Mouse (Mus musculus) forebrain, embryonic 13.5 days (tissue): Measurements from ENCODE around the gene 1700019A02Rik. TPM values are rescaled to one million over a fixed set of nuclear protein-coding genes. Genes with fewer than 3 reads are reported as not detected.

ENCODE experiments used
- ATAC-seq: fragments of 200-750 bp; cut with Nextera tagmentation; 2 replicates; pipeline ENCODE4 v1.8.0; 2017
- H3K27ac ChIP-seq: fragments of 300-500 bp; sonication (generic); 2 replicates; pipeline ENCODE4 v1.5.1; 2015; ENCODE audit warnings: inconsistent platforms, mild to moderate bottlenecking, moderate library complexity
- H3K27me3 ChIP-seq: fragments of 300-500 bp; sonication (generic); 2 replicates; pipeline ENCODE4 v1.6.1; 2015; ENCODE audit warnings: mild to moderate bottlenecking, inconsistent platforms
- H3K36me3 ChIP-seq: fragments of 300-500 bp; sonication (generic); 2 replicates; pipeline ENCODE4 v1.6.1; 2015; ENCODE audit warnings: mild to moderate bottlenecking, inconsistent platforms; ENCODE audit not compliant: poor library complexity, severe bottlenecking
- H3K4me1 ChIP-seq: fragments of 300-500 bp; sonication (generic); 2 replicates; pipeline ENCODE4 v1.6.1; 2015; ENCODE audit warnings: inconsistent platforms
- H3K4me2 ChIP-seq: fragments of 300-500 bp; sonication (generic); 2 replicates; pipeline ENCODE4 v1.6.1; 2015; ENCODE audit warnings: inconsistent platforms, mild to moderate bottlenecking, moderate library complexity
- H3K4me3 ChIP-seq: fragments of 300-500 bp; sonication (generic); 2 replicates; pipeline ENCODE4 v1.5.1; 2015; ENCODE audit warnings: mild to moderate bottlenecking, inconsistent platforms
- H3K9ac ChIP-seq: fragments of 300-500 bp; sonication (generic); 2 replicates; pipeline ENCODE4 v1.6.1; 2015; ENCODE audit warnings: mild to moderate bottlenecking, inconsistent platforms
- H3K9me3 ChIP-seq: fragments of 300-500 bp; sonication (generic); replicated peaks from 2 replicates; pipeline ENCODE4 v1.6.1; 2016; ENCODE audit warnings: inconsistent platforms
- WGBS: fragments of 180-500 bp; shearing (Covaris S2); methylation state at CpG from one replicate; pipeline ENCODE4 v1.1.7; 2015; 5-methylcytosine and 5-hydroxymethylcytosine counted together
- polyA plus RNA-seq: library from polyadenylated mRNA; unstranded; fragments of >200 nt; fragmentation: Nextera tagmentation; extraction: Ambion mirVana; gene quantifications from 2 replicates; pipeline ENCODE4 v1.2.1, GENCODE M21; 2015

1700019A02Rik gene
- not detected in 2 replicates for polyA plus RNA-seq

DNA sequence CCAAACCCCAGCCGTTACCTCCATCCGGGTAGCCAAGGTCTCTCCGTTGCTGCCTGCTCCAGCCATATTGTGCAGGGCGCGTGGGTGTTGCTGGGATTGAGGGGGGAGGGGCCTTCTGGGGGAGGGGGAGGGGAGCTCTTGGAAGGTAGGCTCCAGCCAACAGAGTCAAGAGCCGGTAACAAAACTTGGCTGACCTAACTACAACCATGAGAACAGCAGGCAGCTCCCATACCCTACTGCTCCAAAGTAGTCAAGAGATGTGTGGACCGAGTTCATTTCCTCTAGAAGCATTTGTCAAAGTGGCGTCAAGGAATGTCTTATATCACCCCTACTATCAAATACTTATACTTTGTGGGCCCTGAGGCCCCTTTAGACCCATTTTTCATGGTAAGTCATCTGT is at the start of gene 1700019A02Rik:
1700019A02Rik (minus strand) TSS at position 101 of the 400 bp plus-strand sequence.
- Histone ChIP-seq H3K9ac (no peak within 1 kb of the TSS), H3K4me3 (no peak within 1 kb of the TSS), H3K36me3 (no peaks in the 10 kb centered on the region), H3K27me3 (no peaks in the 10 kb centered on the region), H3K9me3 (no peaks in the 10 kb centered on the region), H3K4me2 (no peak within 1 kb of the TSS), H3K27ac (no peak within 1 kb of the TSS), H3K4me1 (no peaks in the 10 kb centered on the region)
- no peak for ATAC-seq
- WGBS = 96% methylated on average over 8 of the region's 8 CpGs

DNA sequence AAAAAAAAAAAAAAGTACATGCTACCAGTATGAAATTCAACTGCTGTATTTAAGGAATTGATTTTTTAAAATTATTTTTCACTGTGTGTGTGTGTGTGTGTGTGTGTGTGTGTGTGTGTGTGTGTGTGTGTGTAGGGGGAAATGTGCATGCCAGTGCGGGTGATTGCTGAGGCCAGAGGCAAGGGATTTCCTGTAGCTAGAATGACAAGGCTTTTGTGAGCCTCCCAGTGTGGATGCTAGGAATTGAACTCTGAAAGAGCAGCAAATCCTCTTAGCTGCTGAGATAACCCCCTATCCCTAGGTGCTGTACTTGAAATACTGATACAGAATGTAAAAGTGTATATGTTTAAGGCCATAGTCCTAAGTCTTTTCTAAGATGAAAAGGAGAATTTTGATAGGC is 38.6 kb upstream of the 1700019A02Rik start:
- WGBS = 33% methylated on average over 1 of the region's 1 CpGs

DNA sequence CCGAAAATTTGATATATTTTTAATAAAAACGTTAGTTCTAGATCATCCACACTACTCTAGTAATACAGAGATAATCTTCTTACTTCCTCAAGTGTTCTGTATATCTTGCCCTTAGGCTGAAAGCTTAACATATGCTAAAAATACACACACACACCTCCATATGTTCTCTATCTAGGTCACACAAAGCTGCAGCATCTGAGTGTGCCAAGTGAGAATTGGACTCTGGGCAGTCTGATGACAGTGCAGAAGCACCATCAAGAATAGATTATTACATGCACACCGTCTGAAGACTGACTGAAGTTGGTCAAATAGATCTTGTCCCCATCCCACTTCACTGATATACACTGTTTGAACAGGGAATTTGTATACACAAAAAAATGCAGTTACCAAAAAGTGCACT is 38.2 kb upstream of the 1700019A02Rik start:
- Histone ChIP-seq H3K9me3 (no peaks in the 10 kb centered on the region), H3K4me1 (no peaks in the 10 kb centered on the region), H3K27me3 (no peaks in the 10 kb centered on the region), H3K36me3 (no peaks in the 10 kb centered on the region), H3K9ac (no peak overlapping the region), H3K4me3 (no peak overlapping the region), H3K4me2 (no peak overlapping the region), H3K27ac (no peak overlapping the region)
- ATAC-seq = 0 out of 2 replicates have a peak, but pooled peaks have one; percentile 24
- WGBS = 84% methylated on average over 3 of the region's 3 CpGs

More for the DNA sequence above, 38.6 kb upstream of the 1700019A02Rik start:
- ATAC-seq = no peak
- Histone ChIP-seq H3K9me3 (no peaks in the 10 kb centered on the region), H3K4me1 (no peaks in the 10 kb centered on the region), H3K36me3 (no peaks in the 10 kb centered on the region), H3K4me2 (no peak overlapping the region), H3K9ac (no peak overlapping the region), H3K4me3 (no peak overlapping the region), H3K27me3 (no peaks in the 10 kb centered on the region), H3K27ac (no peak overlapping the region)

DNA sequence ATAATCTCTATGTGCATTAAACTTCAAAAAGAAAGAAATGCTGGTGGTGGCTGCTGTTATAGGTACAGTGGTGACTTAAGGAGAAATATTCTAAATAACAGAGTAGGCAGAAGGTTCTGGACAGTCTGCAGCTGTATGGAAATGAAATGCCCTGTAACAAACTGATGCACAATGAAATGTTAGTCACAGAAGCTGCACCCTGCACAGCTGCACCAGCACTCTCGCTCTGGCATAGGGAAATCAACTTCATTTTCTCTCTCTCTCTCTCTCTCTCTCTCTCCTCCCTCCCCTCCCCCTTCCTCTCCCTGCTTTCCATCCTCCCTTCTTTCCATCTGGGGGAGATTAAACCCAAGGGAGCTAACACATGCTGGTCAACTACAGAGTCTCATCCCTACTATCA is 37.3 kb upstream of the 1700019A02Rik start:
- ATAC-seq = peak; percentile 38; the same call in 1 of the 2 replicates
- H3K36me3 ChIP-seq = no peaks in the 10 kb centered on the region
- H3K9me3 ChIP-seq = no peaks in the 10 kb centered on the region
- no peak overlapping the region for H3K27ac ChIP-seq
- no peak overlapping the region for H3K4me3 ChIP-seq
- H3K9ac ChIP-seq = no peak overlapping the region
- H3K4me1 ChIP-seq = no peaks in the 10 kb centered on the region
- no peak overlapping the region for H3K4me2 ChIP-seq
- H3K27me3 ChIP-seq = no peaks in the 10 kb centered on the region
- WGBS = 64% methylated on average over 1 of the region's 1 CpGs

DNA sequence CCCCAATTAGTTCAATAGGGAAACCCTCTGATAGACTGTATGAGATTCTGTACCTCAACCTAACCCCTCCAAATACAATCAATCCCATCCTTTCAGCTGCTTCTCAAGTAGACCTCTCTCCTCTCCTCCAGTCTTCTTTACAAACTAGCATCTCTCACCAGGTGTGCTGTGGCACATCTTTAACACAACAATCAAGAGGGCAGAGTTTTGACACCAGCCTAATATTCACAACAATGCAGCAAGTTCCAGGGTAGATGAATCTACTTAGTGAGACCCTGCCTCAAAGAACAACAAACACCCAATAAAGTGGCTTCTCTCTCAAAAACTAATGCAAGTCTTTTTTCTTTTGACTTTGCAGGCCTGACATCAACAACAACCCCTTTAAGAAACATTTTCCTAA is 22.7 kb upstream of the 1700019A02Rik start:
- H3K4me3 ChIP-seq = no peak overlapping the region
- H3K9me3 ChIP-seq = no peaks in the 10 kb centered on the region
- no peak for ATAC-seq
- H3K4me1 ChIP-seq = no peaks in the 10 kb centered on the region
- no peak overlapping the region for H3K27ac ChIP-seq
- no peak overlapping the region for H3K4me2 ChIP-seq
- H3K9ac ChIP-seq = no peak overlapping the region
- H3K27me3 ChIP-seq = no peaks in the 10 kb centered on the region
- no peaks in the 10 kb centered on the region for H3K36me3 ChIP-seq

DNA sequence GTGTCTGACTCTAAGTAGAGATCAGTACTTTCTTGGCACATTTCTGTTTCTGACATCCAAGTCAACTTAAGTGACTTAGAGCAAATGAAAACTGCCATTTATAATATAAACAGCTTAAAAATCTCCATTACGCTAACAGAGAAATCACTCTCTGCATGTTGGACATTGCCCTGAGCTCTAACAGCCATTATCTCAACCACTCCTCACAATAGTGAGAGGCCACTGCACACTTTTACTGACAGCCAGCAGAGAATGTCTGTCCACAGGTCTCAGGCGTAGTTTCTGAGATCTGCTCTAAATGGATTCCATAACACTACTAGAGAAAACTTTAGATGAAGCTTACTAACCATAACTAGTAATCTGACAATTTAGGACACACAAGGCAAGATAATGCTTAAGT is 16.5 kb upstream of the 1700019A02Rik start:
- H3K4me1 ChIP-seq = no peaks in the 10 kb centered on the region
- H3K4me2 ChIP-seq = no peak overlapping the region
- H3K4me3 ChIP-seq = no peak overlapping the region
- H3K9me3 ChIP-seq = no peaks in the 10 kb centered on the region
- H3K27ac ChIP-seq = no peak overlapping the region
- ATAC-seq = no peak
- 93% methylated on average over 2 of the region's 2 CpGs for WGBS
- no peak overlapping the region for H3K9ac ChIP-seq
- H3K27me3 ChIP-seq = no peaks in the 10 kb centered on the region
- H3K36me3 ChIP-seq = peaks cover 3% of the 10 kb centered on the region; the same call in 1 of the 2 replicates

DNA sequence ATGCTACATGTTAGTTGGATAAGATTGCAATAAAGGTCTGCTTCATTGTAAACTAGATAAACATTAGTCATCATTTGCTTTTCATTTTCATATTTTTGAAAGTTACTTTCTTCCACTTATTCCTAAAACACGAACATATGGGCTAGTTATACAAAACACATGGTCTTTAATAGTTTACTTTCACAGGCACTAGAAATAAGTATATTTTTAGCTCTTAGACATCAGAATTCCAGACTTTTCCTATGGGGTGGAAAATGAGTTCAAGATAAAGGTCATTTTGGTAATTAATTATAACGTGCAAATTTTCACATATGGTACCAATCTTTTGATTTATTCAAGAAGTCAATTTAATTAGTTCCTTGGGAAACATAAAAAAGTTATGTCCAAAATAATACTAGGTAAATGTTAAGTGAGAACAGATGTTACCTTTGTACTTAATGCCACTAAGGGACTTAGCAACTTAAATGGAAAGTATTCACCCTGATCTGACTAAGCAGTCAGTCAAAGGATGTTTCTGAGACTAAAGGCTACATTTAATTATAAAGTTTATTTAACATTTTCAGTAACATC is 14.3 kb upstream of the 1700019A02Rik start:
- Histone ChIP-seq H3K27ac (no peak overlapping the region), H3K4me2 (no peak overlapping the region), H3K9ac (no peak overlapping the region), H3K9me3 (no peaks in the 10 kb centered on the region), H3K27me3 (no peaks in the 10 kb centered on the region), H3K4me1 (no peaks in the 10 kb centered on the region), H3K36me3 (peaks cover 3% of the 10 kb centered on the region; the same call in 1 of the 2 replicates), H3K4me3 (no peak overlapping the region)
- 91% methylated on average over 2 of the region's 2 CpGs for WGBS
- no peak for ATAC-seq

DNA sequence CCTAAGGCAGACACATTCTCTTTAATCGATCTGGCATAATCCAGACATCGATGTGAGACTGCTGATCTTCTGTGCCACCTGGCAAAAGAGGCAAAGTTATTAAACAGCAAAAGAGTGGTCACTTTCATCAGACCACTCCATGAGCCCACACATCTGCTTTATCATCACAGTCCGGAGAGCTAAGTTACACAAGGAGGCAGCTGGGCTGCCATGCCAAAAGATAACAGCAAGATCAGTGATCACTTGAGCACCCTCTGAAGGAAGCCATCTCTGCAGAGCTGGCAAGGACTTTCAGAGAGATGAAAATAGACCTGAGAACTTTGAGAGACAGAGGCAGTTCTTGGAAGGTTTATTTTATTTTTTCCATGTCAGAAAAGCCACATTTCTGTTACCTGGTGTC is 7.1 kb upstream of the 1700019A02Rik start:
- Histone ChIP-seq H3K36me3 (no peaks in the 10 kb centered on the region), H3K27ac (no peak overlapping the region), H3K9me3 (no peaks in the 10 kb centered on the region), H3K4me3 (no peak overlapping the region), H3K27me3 (no peaks in the 10 kb centered on the region), H3K9ac (no peak overlapping the region), H3K4me1 (no peaks in the 10 kb centered on the region), H3K4me2 (no peak overlapping the region)
- 91% methylated on average over 3 of the region's 3 CpGs for WGBS
- ATAC-seq = no peak

DNA sequence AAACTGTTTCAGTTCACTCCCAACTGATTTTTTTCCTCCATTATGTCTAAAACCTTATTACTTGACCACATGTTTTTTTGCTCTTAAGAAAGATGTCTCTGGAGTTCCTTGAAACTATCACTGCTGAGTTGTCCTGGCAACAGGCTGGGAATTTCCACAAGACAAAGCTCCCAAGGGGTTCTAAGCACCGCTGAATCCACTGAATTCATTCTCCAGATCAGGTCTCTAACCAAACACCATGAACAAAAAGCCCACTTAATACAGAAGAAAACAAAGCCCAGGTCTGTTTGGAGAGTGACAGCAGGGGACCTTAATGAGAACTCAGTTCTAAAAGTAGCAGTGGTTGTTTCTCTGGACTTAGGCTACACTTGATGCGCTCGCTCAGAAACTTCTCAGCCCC is 3.8 kb upstream of the 1700019A02Rik start:
- WGBS = 37% methylated on average over 3 of the region's 3 CpGs
- Histone ChIP-seq H3K4me1 (no peaks in the 10 kb centered on the region), H3K4me2 (no peak overlapping the region), H3K27me3 (no peaks in the 10 kb centered on the region), H3K36me3 (no peaks in the 10 kb centered on the region), H3K4me3 (no peak overlapping the region), H3K27ac (no peak overlapping the region), H3K9ac (no peak overlapping the region), H3K9me3 (no peaks in the 10 kb centered on the region)
- no peak for ATAC-seq

DNA sequence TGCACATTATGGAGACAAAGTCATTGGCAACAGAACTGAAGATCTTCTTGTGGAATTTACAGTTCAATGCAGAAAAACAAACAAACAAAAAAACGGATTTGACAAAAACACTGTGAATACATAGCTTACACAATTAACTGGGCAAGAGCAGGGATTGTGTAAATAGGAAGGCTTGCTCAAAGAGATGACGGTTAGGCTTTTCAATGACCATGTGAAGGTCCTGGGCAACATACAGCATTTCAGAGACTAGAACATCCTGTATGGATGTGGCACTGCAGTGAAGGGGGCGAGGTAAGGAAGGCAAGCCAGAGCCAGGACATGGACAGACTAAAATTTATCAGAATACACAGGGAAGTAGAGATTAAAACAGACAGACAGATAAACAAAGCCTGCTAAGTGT is 2.2 kb upstream of the 1700019A02Rik start:
- H3K9ac ChIP-seq = no peak overlapping the region
- no peaks in the 10 kb centered on the region for H3K9me3 ChIP-seq
- no peaks in the 10 kb centered on the region for H3K27me3 ChIP-seq
- H3K4me1 ChIP-seq = no peaks in the 10 kb centered on the region
- H3K27ac ChIP-seq = no peak overlapping the region
- ATAC-seq = no peak
- no peak overlapping the region for H3K4me3 ChIP-seq
- no peak overlapping the region for H3K4me2 ChIP-seq
- H3K36me3 ChIP-seq = no peaks in the 10 kb centered on the region
- WGBS = 62% methylated on average over 3 of the region's 3 CpGs

DNA sequence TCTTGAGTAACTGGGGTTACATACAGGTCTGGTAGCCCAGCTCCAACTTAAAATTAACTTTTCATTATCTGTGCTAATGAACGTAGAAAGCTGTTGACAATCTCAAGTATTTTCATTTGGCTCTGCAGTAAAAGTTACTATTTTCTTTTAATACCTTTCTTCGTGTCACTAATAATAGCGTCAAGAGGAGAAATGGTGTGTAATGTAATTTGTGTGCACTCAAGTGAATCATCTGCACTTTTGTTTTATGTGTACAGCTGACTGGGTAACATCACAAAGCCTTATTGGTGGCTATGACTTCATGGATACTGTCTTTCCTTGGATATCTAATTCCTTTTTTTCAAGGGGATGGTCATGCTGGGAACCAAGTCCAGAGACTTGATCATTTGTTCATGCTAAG is 1.1 kb downstream of the 1700019A02Rik start:
- Histone ChIP-seq H3K9me3 (no peaks in the 10 kb centered on the region), H3K9ac (no peak overlapping the region), H3K27me3 (no peaks in the 10 kb centered on the region), H3K4me3 (no peak overlapping the region), H3K36me3 (no peaks in the 10 kb centered on the region), H3K4me1 (no peaks in the 10 kb centered on the region), H3K4me2 (no peak overlapping the region), H3K27ac (no peak overlapping the region)
- 72% methylated on average over 3 of the region's 3 CpGs for WGBS
- ATAC-seq = no peak

DNA sequence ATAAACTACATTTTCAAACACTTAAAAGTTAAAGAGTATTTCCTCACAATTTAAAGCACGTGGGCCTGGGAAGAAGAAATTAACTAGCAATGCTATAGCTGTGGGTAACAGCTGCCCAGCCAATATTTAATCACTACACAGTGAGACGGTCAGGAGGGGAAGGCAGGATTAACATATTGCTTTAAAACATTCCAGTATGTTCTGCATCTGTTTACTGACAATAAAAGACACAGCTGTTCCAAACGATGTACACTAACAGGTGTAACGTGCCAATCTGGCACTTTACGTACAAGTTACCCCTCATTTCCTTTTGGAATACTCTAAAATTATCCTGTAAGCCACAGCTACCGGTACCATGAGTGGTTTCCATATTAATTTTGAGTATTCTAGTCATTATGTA is 29.7 kb downstream of the 1700019A02Rik start:
- ATAC-seq = no peak
- 57% methylated on average over 6 of the region's 6 CpGs for WGBS

DNA sequence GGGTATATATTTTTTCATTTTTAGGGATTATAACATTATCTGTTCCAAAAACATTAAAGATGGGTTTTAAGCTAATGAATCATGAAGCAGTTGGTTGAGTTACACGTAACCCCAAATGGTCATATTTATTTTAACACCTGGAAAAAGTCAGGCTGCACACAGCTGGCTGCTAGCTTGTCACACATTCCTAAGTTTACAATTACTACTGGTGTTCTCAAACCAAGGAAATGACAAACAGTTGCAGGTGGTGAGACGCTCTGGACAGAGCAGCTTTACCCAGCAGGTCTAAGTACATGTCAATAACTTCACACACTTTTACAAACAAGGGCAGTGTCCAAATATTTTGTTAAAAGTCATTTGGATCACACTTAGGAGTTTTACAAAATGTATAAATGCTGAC is 64.4 kb downstream of the 1700019A02Rik start:
- no peak overlapping the region for H3K4me2 ChIP-seq
- no peak overlapping the region for H3K27ac ChIP-seq
- 82% methylated on average over 2 of the region's 2 CpGs for WGBS
- H3K36me3 ChIP-seq = no peaks in the 10 kb centered on the region
- H3K9ac ChIP-seq = no peak overlapping the region
- no peaks in the 10 kb centered on the region for H3K27me3 ChIP-seq
- no peaks in the 10 kb centered on the region for H3K4me1 ChIP-seq
- H3K4me3 ChIP-seq = no peak overlapping the region
- no peak for ATAC-seq
- no peaks in the 10 kb centered on the region for H3K9me3 ChIP-seq

More for the DNA sequence above, 29.7 kb downstream of the 1700019A02Rik start:
- Histone ChIP-seq H3K9me3 (no peaks in the 10 kb centered on the region), H3K4me1 (no peaks in the 10 kb centered on the region), H3K4me3 (no peak overlapping the region), H3K4me2 (no peak overlapping the region), H3K27me3 (no peaks in the 10 kb centered on the region), H3K9ac (no peak overlapping the region), H3K36me3 (no peaks in the 10 kb centered on the region), H3K27ac (no peak overlapping the region)
